Comparison of ENCODE assay signal across 10 mouse cellular contexts in the genomic region with DNA sequence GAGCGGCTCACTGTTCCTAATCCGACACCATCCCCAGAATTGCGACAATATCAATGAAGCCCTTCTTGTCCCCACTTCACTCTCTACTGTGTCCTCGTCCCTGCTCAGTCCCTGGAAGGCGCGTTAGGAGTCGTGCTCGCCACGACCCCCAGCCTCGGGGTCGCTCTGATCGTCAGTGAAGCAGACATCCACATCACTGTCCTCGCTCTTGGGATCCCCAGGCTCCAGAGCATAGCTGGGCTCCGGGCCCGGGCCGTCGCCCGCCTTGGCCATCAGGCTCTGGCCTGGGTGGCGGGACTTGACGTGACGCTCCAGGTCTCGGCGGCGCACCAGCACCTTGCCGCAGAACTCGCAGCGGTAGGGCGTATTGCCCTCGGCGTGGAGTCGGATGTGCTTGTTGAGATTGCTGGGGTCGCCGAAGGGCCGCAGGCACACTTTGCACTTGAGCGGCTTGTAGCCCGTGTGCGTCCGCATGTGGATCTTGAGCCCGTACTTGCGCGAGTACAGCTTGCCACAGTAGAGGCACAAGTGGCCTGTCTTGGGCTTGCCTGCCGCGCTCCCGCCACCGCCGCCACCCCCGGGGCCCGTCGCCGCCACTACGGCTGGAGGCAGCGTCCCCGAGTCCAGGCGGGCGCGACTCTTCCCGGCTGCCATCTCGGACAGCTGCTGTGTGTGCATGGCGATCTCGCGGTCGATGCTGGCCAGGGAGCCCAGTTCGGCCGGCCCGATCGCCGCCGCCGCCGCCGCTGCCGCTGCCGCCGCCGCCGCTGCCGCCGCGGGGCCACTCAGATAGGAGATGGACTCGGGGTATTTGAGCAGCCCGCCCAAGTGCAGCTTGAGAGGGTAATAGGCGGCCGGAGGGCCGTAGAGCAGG. TPM values are rescaled to one million over a fixed set of nuclear protein-coding genes. Genes with fewer than 3 reads are reported as not detected.
DNase-seq lines count a peak whose midpoint lies in the region; ATAC-seq and TF ChIP-seq lines count a peak whose summit lies in the region.
"Had no signal": no experiment of that assay in that cellular context is flagged by ENCODE, and none has a peak within 500 bp of the region (broad histone marks: within the 10 kb centered on the region; RNA-seq: fewer than 3 reads in every experiment).

No protein-coding gene starts in this region.

- H3K4me2 ChIP-seq in forebrain, postnatal 0 days (ENCODE audit: low read depth), result peak overlapping the region; percentile 23

- peak; percentile 48 to 49 for DNase-seq in cerebellum, postnatal 10 days
- DNase-seq in cerebellum, adult 8-10 months, result no peak
- peak; percentile 66 for DNase-seq in ES-CJ7 (ENCODE audit: low read depth, low spot score)
- DNase-seq in forebrain, postnatal 0 days, result peak; percentile 17
- DNase-seq in midbrain, embryonic 10.5 days (ENCODE audit: low spot score), result peak; percentile 71
- DNase-seq in left cerebral cortex, postnatal 25 days (ENCODE audit: low spot score in 2 of 2), result no peak
- DNase-seq in ovary, postnatal 10 days (ENCODE audit: low spot score), result no peak
- DNase-seq in cerebellum, adult 18-20 months, result no peak

- H3K27ac ChIP-seq in forebrain, postnatal 0 days (ENCODE audit: low read depth, low read length), result no peak overlapping the region
- H3K27ac ChIP-seq in midbrain, embryonic 10.5 days (replicated peaks), result peak overlapping the region; percentile 57; the same call in 1 of the 2 replicates

- H3K27me3 ChIP-seq in forebrain, postnatal 0 days (ENCODE audit: insufficient read depth, low read length), result peaks cover 92% of the 10 kb centered on the region
- peaks cover 100% of the 10 kb centered on the region for H3K27me3 ChIP-seq in midbrain, embryonic 10.5 days (ENCODE audit: low read depth, poor library complexity, severe bottlenecking)

- peak overlapping the region; percentile 16; the same call in 1 of the 2 replicates for H3K4me3 ChIP-seq in forebrain, postnatal 0 days (ENCODE audit: low read depth, low read length)
- peak overlapping the region; percentile 57 for H3K4me3 ChIP-seq in midbrain, embryonic 10.5 days

- H3K9me3 ChIP-seq in forebrain, postnatal 0 days (ENCODE audit: low read length), result no peaks in the 10 kb centered on the region
- no peaks in the 10 kb centered on the region for H3K9me3 ChIP-seq in midbrain, embryonic 10.5 days (replicated peaks)

- intact Hi-C loops in left cerebral cortex, postnatal 25 days (cut with DNase I), result no loop called here

- TF ChIP-seq CTCF in forebrain, postnatal 0 days (IDR thresholded peaks at IDR 0.05; ENCODE audit: low read depth), result no peak

- no peaks in the 10 kb centered on the region for H3K36me3 ChIP-seq in forebrain, postnatal 0 days (ENCODE audit: insufficient read depth)
- H3K36me3 ChIP-seq in midbrain, embryonic 10.5 days, result no peaks in the 10 kb centered on the region

- ATAC-seq in forebrain, postnatal 0 days, result 0 out of 2 replicates have a peak, but pooled peaks have one; percentile 17

- no peak overlapping the region for H3K9ac ChIP-seq in forebrain, postnatal 0 days

- H3K4me1 ChIP-seq in forebrain, postnatal 0 days (ENCODE audit: insufficient read depth), result no peaks in the 10 kb centered on the region
- H3K4me1 ChIP-seq in midbrain, embryonic 10.5 days, result peaks cover 22% of the 10 kb centered on the region

- 2% methylated on average over 78 of the region's 84 CpGs for WGBS in forebrain, postnatal 0 days
- WGBS in midbrain, embryonic 10.5 days, result under 1% methylated on average over 84 of the region's 84 CpGs

RNA-seq across cellular contexts. Expression of a gene that starts 7.4 kb away (rescaled TPM):
- 0.38 and 1.5 TPM in 2 replicates for total RNA-seq in forebrain, postnatal 0 days (2014; rRNA removed)
- polyA plus RNA-seq in forebrain, postnatal 0 days (2015; fragmentation: Nextera tagmentation; extraction: Ambion mirVana), result not detected in 2 replicates
- polyA plus RNA-seq in midbrain, embryonic 10.5 days (2016; fragmentation: Nextera tagmentation; extraction: Ambion mirVana), result 0.06 and 0.15 TPM in 2 replicates
- not detected for total RNA-seq in left cerebral cortex, postnatal 25 days (2021)
- total RNA-seq: neutrophil, adult 5-6 weeks had no signal
- polyA plus RNA-seq: cortical plate, adult 2 months had no signal

RNA-seq across cellular contexts. Expression of a gene that starts 49.2 kb away (rescaled TPM):
- total RNA-seq in forebrain, postnatal 0 days (2014; rRNA removed), result 40.8 and 47.5 TPM in 2 replicates
- polyA plus RNA-seq in forebrain, postnatal 0 days (2015; fragmentation: Nextera tagmentation; extraction: Ambion mirVana), result 44.2 and 56.0 TPM in 2 replicates
- 67.5 and 67.9 TPM in 2 replicates for polyA plus RNA-seq in midbrain, embryonic 10.5 days (2016; fragmentation: Nextera tagmentation; extraction: Ambion mirVana)
- 10 to 100 TPM; 38.1 to 40.6 TPM for total RNA-seq in left cerebral cortex, postnatal 25 days (2021)

Comparison
In these comparisons a context has a peak if more than half of its experiments do, and no peak if none do; other contexts are left out.
1. DNase-seq: peak in cerebellum, postnatal 10 days (2 of 2), ES-CJ7 (single experiment), forebrain, postnatal 0 days (single experiment) and midbrain, embryonic 10.5 days (single experiment); none in cerebellum, adult 8-10 months (single experiment), left cerebral cortex, postnatal 25 days (0 of 2), ovary, postnatal 10 days (single experiment) and cerebellum, adult 18-20 months (0 of 2).